21 mouse cellular contexts compared by ENCODE assay signal in genomic region chr7:81351826-81352225, GRCm38 (mm10). TPM values are rescaled to one million over a fixed set of nuclear protein-coding genes. Genes with fewer than 3 reads are reported as not detected.
DNase-seq lines count a peak whose midpoint lies in the region; TF ChIP-seq lines count a peak whose summit lies in the region.
"Had no signal": no experiment of that assay in that cellular context is flagged by ENCODE, and none has a peak within 500 bp of the region (broad histone marks: within the 10 kb centered on the region; RNA-seq: fewer than 3 reads in every experiment).

No protein-coding gene starts in this region.

- H3K36me3 ChIP-seq in limb, embryonic 10.5 days = no peaks in the 10 kb centered on the region
- no peaks in the 10 kb centered on the region for H3K36me3 ChIP-seq in thymus, adult 2 months (ENCODE audit: control insufficient read depth, insufficient read depth, low read length)
- H3K36me3 ChIP-seq: embryonic facial prominence, embryonic 13.5 days; forebrain, embryonic 12.5 days; forebrain, embryonic 15.5 days had no signal

- H3K4me3 ChIP-seq in limb, embryonic 10.5 days = no peak overlapping the region
- no peak overlapping the region for H3K4me3 ChIP-seq in thymus, adult 2 months (ENCODE audit: control insufficient read depth, insufficient read depth, low read length)
- H3K4me3 ChIP-seq: embryonic facial prominence, embryonic 13.5 days; erythroblast, embryonic 14.5 days; forebrain, embryonic 12.5 days; forebrain, embryonic 15.5 days had no signal

- DNase-seq in limb, embryonic 10.5 days (ENCODE audit: low spot score) = peak; percentile 17
- DNase-seq in thymus, adult 2 months = peak; percentile 25
- peak; percentile 51 for DNase-seq in thymus, postnatal 14 days
- peak; percentile 55 for DNase-seq in thymus, postnatal 4 days
- no peak for DNase-seq in adrenal gland, postnatal 10 days
- no peak for DNase-seq in yolk sac, embryonic 10.5 days (ENCODE audit: low spot score)
- DNase-seq: adrenal gland, adult 8-10 months; adrenal gland, postnatal 36 days; cerebellum, adult 18-20 months; cerebellum, adult 9-10 months; cerebellum, postnatal 14 days; gastrocnemius, postnatal 25 days; heart, adult 18-20 months; heart, postnatal 14 days; heart, postnatal 4 days had no signal

- WGBS in limb, embryonic 10.5 days = 81% methylated on average over 4 of the region's 4 CpGs
- 48% methylated on average over 4 of the region's 4 CpGs for WGBS in thymus, adult 2 months

- H3K9me3 ChIP-seq in limb, embryonic 10.5 days (replicated peaks) = no peaks in the 10 kb centered on the region
- H3K9me3 ChIP-seq: embryonic facial prominence, embryonic 13.5 days; forebrain, embryonic 12.5 days; forebrain, embryonic 15.5 days had no signal

- no peak overlapping the region for H3K27ac ChIP-seq in limb, embryonic 10.5 days
- H3K27ac ChIP-seq in thymus, adult 2 months (ENCODE audit: control insufficient read depth, insufficient read depth, low read length) = peak overlapping the region; percentile 78
- H3K27ac ChIP-seq: embryonic facial prominence, embryonic 13.5 days; forebrain, embryonic 12.5 days; forebrain, embryonic 15.5 days; hindbrain, embryonic 14.5 days; hindbrain, postnatal 0 days had no signal

- no peaks in the 10 kb centered on the region for H3K27me3 ChIP-seq in limb, embryonic 10.5 days (ENCODE audit: low read depth, poor library complexity, severe bottlenecking)
- H3K27me3 ChIP-seq in thymus, adult 2 months (ENCODE audit: control insufficient read depth, insufficient read depth, low read length) = no peaks in the 10 kb centered on the region
- H3K27me3 ChIP-seq: forebrain, embryonic 15.5 days had no signal

- no peak for TF ChIP-seq POLR2A in thymus, adult 2 months (IDR thresholded peaks at IDR 0.05; ENCODE audit: control insufficient read depth, extremely low read depth, insufficient read depth, low read length, poor library complexity)

- peaks cover 23% of the 10 kb centered on the region for H3K4me1 ChIP-seq in limb, embryonic 10.5 days
- H3K4me1 ChIP-seq in thymus, adult 2 months (replicated peaks; ENCODE audit: control insufficient read depth, insufficient read depth, low read length) = peaks cover 19% of the 10 kb centered on the region
- H3K4me1 ChIP-seq: embryonic facial prominence, embryonic 13.5 days; forebrain, embryonic 12.5 days; forebrain, embryonic 15.5 days had no signal

- TF ChIP-seq CTCF in thymus, adult 2 months (IDR thresholded peaks at IDR 0.05; ENCODE audit: borderline replicate concordance, control insufficient read depth, extremely low read depth, insufficient read depth, low read length, poor library complexity) = no peak

RNA-seq across cellular contexts. Expression of gene Rps17, which starts 6.8 kb away (rescaled TPM):
- 1,200 and 1,332 TPM in 2 replicates for polyA plus RNA-seq in limb, embryonic 10.5 days (2016; fragmentation: Nextera tagmentation; extraction: Ambion mirVana)
- 1,451 and 1,758 TPM in 2 replicates for polyA plus RNA-seq in thymus, adult 2 months (2012; rRNA removed)
- total RNA-seq in adrenal gland, postnatal 10 days (2021) = 1,000 to 10,000 TPM; 1,406 to 1,408 TPM

Comparison
In these comparisons a context has a peak if more than half of its experiments do, and no peak if none do; other contexts are left out.
1. DNase-seq: peak in limb, embryonic 10.5 days (single experiment), thymus, adult 2 months (single experiment), thymus, postnatal 14 days (single experiment) and thymus, postnatal 4 days (single experiment); none in adrenal gland, postnatal 10 days (single experiment) and yolk sac, embryonic 10.5 days (single experiment).